Mouse (Mus musculus) retina, adult 2 months (tissue): Measurements from ENCODE around the gene Trp53bp2.

Experiments used
- DNase-seq: peaks from one replicate; pipeline ENCODE4 v3.0.0-alpha.2; 2012; ENCODE audit warnings: low read depth, low spot score

The Trp53bp2 gene

GRCm38 (mm10) chr1:182408243-182408642, 729 bp upstream of the Trp53bp2 start:
- DNase-seq = no peak

GRCm38 (mm10) chr1:182409401-182410173, 615 bp downstream of the Trp53bp2 start:
- DNase-seq = no peak

GRCm38 (mm10) chr1:182412586-182413270, 3.8 kb downstream of the Trp53bp2 start:
- no peak for DNase-seq

- DNase-seq = no peak
These were observed 10.5 kb downstream of the Trp53bp2 start for GRCm38 (mm10) chr1:182419481-182419880.

- no peak for DNase-seq
These were observed 15.3 kb downstream of the Trp53bp2 start for GRCm38 (mm10) chr1:182424274-182424673.

GRCm38 (mm10) chr1:182425176-182425575, 16.2 kb downstream of the Trp53bp2 start:
- no peak for DNase-seq

GRCm38 (mm10) chr1:182426444-182426843, 17.5 kb downstream of the Trp53bp2 start:
- no peak for DNase-seq

GRCm38 (mm10) chr1:182427426-182427825, 18.5 kb downstream of the Trp53bp2 start:
- DNase-seq = no peak

- DNase-seq = no peak
These were observed 20.9 kb downstream of the Trp53bp2 start for GRCm38 (mm10) chr1:182429826-182430225.

GRCm38 (mm10) chr1:182430676-182431075, 21.7 kb downstream of the Trp53bp2 start:
- no peak for DNase-seq

GRCm38 (mm10) chr1:182432059-182432458, 23.1 kb downstream of the Trp53bp2 start:
- DNase-seq = no peak

GRCm38 (mm10) chr1:182436746-182437145, 27.8 kb downstream of the Trp53bp2 start:
- no peak for DNase-seq

- no peak for DNase-seq
These were observed 30.7 kb downstream of the Trp53bp2 start for GRCm38 (mm10) chr1:182439546-182440222.

- DNase-seq = no peak
These were observed 33.0 kb downstream of the Trp53bp2 start for GRCm38 (mm10) chr1:182441791-182442473.

GRCm38 (mm10) chr1:182444116-182444515, 35.1 kb downstream of the Trp53bp2 start:
- DNase-seq = no peak

GRCm38 (mm10) chr1:182448276-182449035, 39.5 kb downstream of the Trp53bp2 start:
- no peak for DNase-seq

GRCm38 (mm10) chr1:182452473-182452872, 43.5 kb downstream of the Trp53bp2 start:
- DNase-seq = no peak

GRCm38 (mm10) chr1:182455080-182455479, 46.1 kb downstream of the Trp53bp2 start:
- DNase-seq = no peak

- no peak for DNase-seq
These were observed 49.6 kb downstream of the Trp53bp2 start for GRCm38 (mm10) chr1:182458556-182458955.

- no peak for DNase-seq
These were observed 50.5 kb downstream of the Trp53bp2 start for GRCm38 (mm10) chr1:182459436-182459835.
